Mouse (Mus musculus) G1E (cell line): ENCODE measurements around the gene Trim8. TPM values are rescaled to one million over a fixed set of nuclear protein-coding genes. Genes with fewer than 3 reads are reported as not detected.
A peak's percentile ranks its signal among the peaks of the same experiment; 100 is the strongest.

Experiments used
- ATAC-seq: 2 replicates; pipeline ENCODE4 v1.8.0; 2016; ENCODE audit warnings: mild to moderate bottlenecking; ENCODE audit not compliant: insufficient number of reproducible peaks, poor library complexity, low FRiP score, severe bottlenecking; ENCODE audit errors: extremely low read depth
- DNase-seq: peaks from one replicate; pipeline ENCODE4 v3.0.0; 2012; ENCODE audit warnings: low spot score
- H3K27me3 ChIP-seq: 2 replicates; pipeline ENCODE4 v1.6.1; 2012; ENCODE audit warnings: mild to moderate bottlenecking, low read length, inconsistent platforms; ENCODE audit not compliant: insufficient read depth
- H3K36me3 ChIP-seq: replicated peaks from 2 replicates; pipeline ENCODE3; 2012; ENCODE audit warnings: mild to moderate bottlenecking, inconsistent platforms
- H3K4me1 ChIP-seq: 2 replicates; pipeline ENCODE4 v1.6.1; 2012; ENCODE audit warnings: low read depth, low read length, inconsistent platforms, mixed read lengths; ENCODE audit not compliant: insufficient read depth
- H3K4me3 ChIP-seq: 2 replicates; pipeline ENCODE4 v1.5.1; 2012; ENCODE audit warnings: low read depth, mild to moderate bottlenecking, inconsistent platforms, low read length, moderate library complexity, mixed read lengths
- H3K9me3 ChIP-seq: replicated peaks from 2 replicates; pipeline ENCODE4 v1.6.1; 2012; ENCODE audit warnings: inconsistent platforms
- CTCF ChIP-seq: IDR thresholded peaks from 2 replicates; pipeline ENCODE4 v1.5.1; 2012; ENCODE audit warnings: low read depth, low read length, inconsistent platforms, mixed read lengths
- GATA1 ChIP-seq: IDR thresholded peaks from 2 replicates; pipeline ENCODE4 v1.6.1; 2012; ENCODE audit warnings: borderline replicate concordance, low read length, inconsistent platforms, mixed read lengths
- GATA2 ChIP-seq: IDR thresholded peaks from 2 replicates; pipeline ENCODE4 v1.6.1; 2012; ENCODE audit warnings: low read depth, low read length, inconsistent platforms, borderline replicate concordance
- POLR2AphosphoS5 ChIP-seq: IDR thresholded peaks from 2 replicates; pipeline ENCODE4 v1.6.1; 2012; ENCODE audit warnings: low read depth, low read length, inconsistent platforms; ENCODE audit not compliant: insufficient replicate concordance
- TAL1 ChIP-seq: conservative IDR thresholded peaks from 2 replicates; pipeline ENCODE4 v1.6.1; 2012; ENCODE audit warnings: low read depth, low read length, inconsistent platforms, mixed read lengths
- polyA plus RNA-seq: library from polyadenylated mRNA; stranded (reverse); fragments of >175 nt; gene quantifications from 2 replicates; pipeline ENCODE4 v1.2.3, GENCODE M21; 2012
- total RNA-seq, 2 experiments: library from RNA; stranded (forward) in 1 of 2; stranded (reverse) in 1 of 2; fragments of 200-1000 nt in 1 of 2; fragments of >200 nt in 1 of 2; fragmentation: Nextera tagmentation in 1 of 2; gene quantifications; 2 replicates each; pipeline ENCODE4 v1.2.3; 2014 to 2017

The Trim8 gene
- total and polyA plus RNA-seq, 3 experiments: 20.3 to 66.0 (median 22.7) TPM

DNA sequence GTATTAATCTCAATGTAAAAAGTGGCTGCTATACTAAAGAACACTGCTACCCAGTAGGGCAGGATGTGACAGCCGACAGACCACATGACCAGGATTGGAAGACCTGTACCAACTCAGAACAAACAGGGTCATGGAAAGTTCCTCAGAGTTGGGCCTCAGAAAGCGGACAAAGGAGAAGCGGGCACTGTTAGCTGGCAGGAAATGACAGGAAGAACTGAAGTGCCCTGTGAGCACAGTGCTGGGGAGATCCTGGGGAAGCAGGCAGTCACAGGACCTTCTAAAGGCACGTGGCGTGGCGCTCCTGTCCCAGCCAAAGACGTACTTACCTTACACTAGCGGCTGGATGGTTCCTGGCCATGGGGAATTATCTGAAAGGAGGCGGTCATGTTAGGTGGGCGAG, 9.8 kb downstream of the Trim8 start:
- DNase-seq: no peak
- TF ChIP-seq POLR2AphosphoS5: no peak
- TF ChIP-seq CTCF: no peak
- TF ChIP-seq GATA2: no peak
- Histone ChIP-seq H3K36me3 (peaks cover 98% of the 10 kb centered on the region), H3K4me1 (peaks cover 67% of the 10 kb centered on the region), H3K9me3 (no peaks in the 10 kb centered on the region), H3K4me3 (no peak overlapping the region), H3K27me3 (no peaks in the 10 kb centered on the region)
- ATAC-seq: no peak

DNA sequence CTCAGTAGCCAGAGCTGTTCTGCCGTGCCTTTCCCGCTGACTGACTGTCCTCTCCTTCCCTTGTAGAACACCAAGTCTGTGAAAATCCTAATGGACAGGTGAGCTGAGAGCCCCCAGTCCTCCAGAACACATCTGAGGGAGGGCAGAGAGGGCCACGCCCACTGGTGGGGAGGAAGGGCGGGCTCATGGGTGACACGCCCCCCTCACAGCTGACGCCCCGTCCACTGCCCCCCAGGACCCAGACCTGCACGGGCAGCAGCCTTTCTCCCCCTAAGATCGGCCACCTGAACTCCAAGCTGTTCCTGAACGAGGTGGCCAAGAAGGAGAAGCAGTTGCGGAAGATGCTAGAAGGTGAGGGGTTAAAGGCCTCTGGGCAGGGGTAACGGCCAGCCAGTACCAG, 12.9 kb downstream of the Trim8 start:
- ATAC-seq (no peak), DNase-seq (no peak)
- H3K36me3 ChIP-seq: peaks cover 82% of the 10 kb centered on the region
- TF ChIP-seq TAL1 (no peak), CTCF (no peak), GATA1 (no peak), POLR2AphosphoS5 (no peak), GATA2 (no peak)
- H3K4me1 ChIP-seq: peaks cover 60% of the 10 kb centered on the region
- no peaks in the 10 kb centered on the region for H3K27me3 ChIP-seq
- no peaks in the 10 kb centered on the region for H3K9me3 ChIP-seq
- H3K4me3 ChIP-seq: no peak overlapping the region

DNA sequence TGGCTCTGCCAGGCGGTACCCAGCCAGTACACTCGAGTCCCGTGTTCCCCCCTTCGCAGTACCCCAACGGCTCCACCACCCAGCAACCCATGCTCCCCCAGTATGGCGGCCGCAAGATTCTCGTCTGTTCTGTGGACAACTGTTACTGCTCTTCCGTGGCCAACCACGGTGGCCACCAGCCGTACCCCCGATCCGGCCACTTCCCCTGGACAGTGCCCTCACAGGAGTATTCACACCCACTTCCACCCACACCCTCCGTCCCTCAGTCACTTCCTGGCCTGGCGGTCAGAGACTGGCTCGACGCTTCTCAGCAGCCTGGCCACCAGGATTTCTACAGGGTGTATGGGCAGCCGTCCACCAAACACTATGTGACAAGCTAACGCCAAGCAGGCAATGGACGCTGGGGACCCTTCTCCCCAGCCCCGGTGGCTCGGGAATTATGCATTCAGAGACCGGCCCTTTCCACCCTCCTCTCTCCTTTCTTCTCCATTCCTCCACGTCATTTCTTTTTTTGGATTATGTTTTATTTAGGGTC, 13.9 kb downstream of the Trim8 start:
- Histone ChIP-seq H3K27me3 (no peaks in the 10 kb centered on the region), H3K4me3 (no peak overlapping the region), H3K4me1 (peaks cover 53% of the 10 kb centered on the region), H3K9me3 (no peaks in the 10 kb centered on the region), H3K36me3 (peaks cover 72% of the 10 kb centered on the region)
- ATAC-seq: no peak
- no peak for DNase-seq
- TF ChIP-seq GATA1 (no peak), POLR2AphosphoS5 (no peak), GATA2 (no peak), TAL1 (no peak), CTCF (no peak)

DNA sequence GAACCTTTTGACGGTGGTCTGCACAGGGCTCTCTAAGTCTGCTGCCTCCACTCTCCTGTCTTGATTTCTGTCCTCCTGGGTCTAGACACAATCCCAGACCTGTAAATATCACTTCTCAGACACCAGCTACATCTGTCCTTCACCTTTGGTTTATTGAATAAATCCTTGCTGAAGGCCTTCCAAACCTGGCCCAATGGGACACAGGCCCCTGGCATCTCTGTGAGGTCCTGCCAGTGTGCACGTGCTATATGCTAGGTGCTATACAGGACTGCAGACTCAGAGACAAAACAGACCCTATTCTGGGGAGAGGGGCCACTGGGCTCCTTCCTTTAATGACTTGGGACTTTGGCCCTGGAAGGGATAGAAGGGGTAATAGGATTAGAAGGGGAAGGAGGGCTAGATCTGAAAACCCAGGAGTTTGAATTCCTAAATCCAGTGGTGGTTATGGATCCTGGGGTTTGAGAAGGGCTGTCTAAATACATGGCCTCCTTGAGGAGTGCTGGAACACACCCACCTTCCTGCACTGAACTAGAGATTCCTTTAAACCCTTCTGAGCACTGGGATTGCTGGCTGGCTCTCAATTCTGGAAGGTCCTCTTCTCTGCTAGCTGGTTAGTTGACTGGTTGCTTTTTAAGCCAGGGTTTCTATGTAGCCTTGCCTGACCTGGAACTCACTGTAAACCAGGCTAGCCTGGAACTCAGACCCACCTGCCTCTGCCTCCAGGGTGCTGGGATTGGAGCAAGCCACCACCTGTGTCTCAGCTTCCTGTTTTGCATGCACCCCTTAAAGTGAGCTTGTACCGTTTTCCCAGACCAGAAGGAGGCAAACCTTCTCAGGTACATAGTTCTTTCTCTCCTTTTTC, 15.4 kb downstream of the Trim8 start:
- Histone ChIP-seq H3K36me3 (peaks cover 56% of the 10 kb centered on the region), H3K9me3 (no peaks in the 10 kb centered on the region), H3K4me1 (peaks cover 41% of the 10 kb centered on the region), H3K27me3 (peaks cover 5% of the 10 kb centered on the region), H3K4me3 (no peak overlapping the region)
- TF ChIP-seq GATA2 (no peak), CTCF (no peak), TAL1 (no peak), POLR2AphosphoS5 (no peak), GATA1 (no peak)
- DNase-seq (no peak), ATAC-seq (no peak)

DNA sequence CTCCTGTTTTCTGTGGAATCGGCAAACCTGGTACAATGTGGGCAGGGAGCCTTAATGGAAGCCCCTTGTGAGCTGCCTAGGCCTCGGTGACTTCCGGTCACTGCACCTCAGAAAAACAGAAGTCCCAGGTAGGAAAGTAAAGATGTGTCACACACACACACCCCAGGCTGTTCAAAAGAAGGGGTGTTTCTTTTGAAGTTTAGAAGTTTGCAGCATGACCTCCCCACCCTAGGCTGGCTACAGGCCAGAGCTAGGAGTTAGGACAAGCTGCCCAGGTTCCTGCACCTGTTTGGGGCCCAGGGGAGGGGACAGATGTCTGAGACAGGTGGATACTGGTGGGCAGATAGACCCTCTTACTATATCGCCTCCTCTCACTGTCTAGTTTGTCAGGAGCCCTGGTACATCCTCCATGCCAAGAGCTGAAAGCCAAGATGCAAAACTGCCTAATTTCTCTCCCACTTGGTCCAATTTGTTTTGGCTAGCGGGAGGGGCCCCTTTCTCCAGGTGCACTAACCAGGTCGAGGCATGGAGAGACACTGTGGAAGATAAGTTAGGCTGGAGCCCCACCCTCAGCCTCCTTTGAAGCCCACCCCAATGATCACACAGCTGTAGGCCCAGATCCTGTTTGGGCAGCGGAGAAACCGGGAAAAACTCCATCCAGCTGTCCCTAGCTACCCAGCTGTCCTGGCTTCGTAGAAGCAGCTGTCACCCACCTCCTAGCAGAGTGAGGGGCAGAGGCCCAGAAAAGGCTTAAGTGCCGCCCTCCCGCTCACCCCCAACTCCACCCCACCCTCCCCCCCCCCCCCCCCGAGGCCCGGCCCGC, 16.2 kb downstream of the Trim8 start:
- Histone ChIP-seq H3K4me1 (peaks cover 44% of the 10 kb centered on the region), H3K9me3 (no peaks in the 10 kb centered on the region), H3K4me3 (no peak overlapping the region; the same call in 1 of the 2 replicates), H3K27me3 (peaks cover 10% of the 10 kb centered on the region), H3K36me3 (peaks cover 48% of the 10 kb centered on the region)
- TF ChIP-seq TAL1 (no peak), CTCF (no peak), GATA1 (no peak), GATA2 (no peak), POLR2AphosphoS5 (no peak)
- DNase-seq (no peak), ATAC-seq (no peak)

DNA sequence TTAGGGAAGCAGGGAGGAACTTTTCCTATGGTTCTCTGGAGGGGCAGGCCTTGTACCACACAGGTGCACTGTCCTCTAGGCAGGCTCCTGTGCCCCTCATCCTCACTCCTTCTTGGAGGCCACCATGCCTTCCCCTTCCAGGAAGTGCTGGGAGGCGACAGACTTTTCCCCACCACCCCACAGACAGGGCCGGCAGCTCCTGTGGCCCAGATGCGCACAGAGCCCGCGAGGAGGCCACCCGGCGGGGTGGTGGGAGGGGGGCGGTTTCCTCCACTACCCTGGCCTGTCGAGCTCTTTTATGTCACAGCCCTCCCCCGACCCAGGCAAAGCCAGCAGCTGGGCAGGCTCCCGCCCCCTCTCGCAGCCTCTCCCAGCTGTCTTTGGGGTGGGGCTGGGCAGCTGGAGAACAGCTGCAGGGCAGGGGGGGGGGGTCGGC, 16.9 kb downstream of the Trim8 start:
- H3K4me1 ChIP-seq: peaks cover 44% of the 10 kb centered on the region
- ATAC-seq: peak; percentile 52; the same call in 1 of the 2 replicates
- H3K4me3 ChIP-seq: peak overlapping the region; percentile 64; the same call in 1 of the 2 replicates
- H3K36me3 ChIP-seq: peaks cover 42% of the 10 kb centered on the region
- DNase-seq: peak; percentile 78
- no peak for TF ChIP-seq GATA1
- no peak for TF ChIP-seq CTCF
- TF ChIP-seq GATA2: no peak
- TF ChIP-seq TAL1: no peak
- no peak for TF ChIP-seq POLR2AphosphoS5
- H3K9me3 ChIP-seq: no peaks in the 10 kb centered on the region
- peaks cover 14% of the 10 kb centered on the region for H3K27me3 ChIP-seq
